Mouse (Mus musculus) right cerebral cortex, postnatal 10 days (tissue): ENCODE data around the gene Try5.
"Not testable (repeated sequence)": the region's sequence is repeated elsewhere in the genome, so short reads cannot be mapped to it uniquely, and the experiment has no call there.

Experiments used
- DNase-seq, 2 experiments: peaks; one replicate each; pipeline ENCODE4 v3.0.0; 2021; ENCODE audit warnings: low spot score in 2 of 2

Gene Try5

DNA sequence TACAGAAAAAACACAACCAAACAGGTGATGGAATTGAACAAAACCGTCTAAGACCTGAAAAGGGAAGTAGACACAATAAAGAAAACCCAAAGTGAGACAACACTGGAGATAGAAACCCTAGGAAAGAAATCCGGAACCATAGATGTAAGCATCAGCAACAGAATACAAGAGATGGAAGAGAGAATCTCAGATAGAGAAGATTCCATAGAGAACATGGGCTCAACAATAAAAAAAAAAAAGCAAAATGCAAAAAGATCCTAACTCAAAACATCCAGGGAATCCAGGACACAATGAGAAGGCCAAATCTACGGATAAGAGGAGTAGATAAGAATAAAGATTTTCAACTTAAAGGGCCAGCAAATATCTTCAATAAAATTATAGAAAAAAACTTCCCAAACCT, at the start of gene Try5:
Gene Try5, minus strand, starts transcription at position 101 of the 400 bp plus-strand sequence.
- DNase-seq: not testable (repeated sequence)

DNA sequence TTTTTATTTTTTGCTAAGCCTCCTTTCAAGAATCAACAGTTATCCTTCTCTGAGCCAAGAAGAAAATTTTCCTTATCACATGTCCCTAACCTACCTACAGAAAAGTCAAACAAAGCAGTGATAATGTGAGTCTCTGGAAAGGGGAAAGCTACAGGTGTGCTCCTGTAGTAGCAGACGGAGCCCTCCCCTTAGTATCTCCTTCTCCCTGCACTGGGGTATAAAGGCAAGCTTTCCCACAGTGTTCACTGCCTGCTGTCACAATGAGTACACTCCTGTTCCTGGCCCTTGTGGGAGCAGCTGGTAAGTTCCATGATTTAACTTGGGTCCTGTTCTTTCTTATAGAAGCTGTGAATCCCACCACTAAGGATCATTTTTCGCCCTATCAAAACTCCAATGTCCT, 37.3 kb upstream of the Try5 start, which contains the start of gene Try10:
Gene Try10, plus strand, starts transcription at position 174 of the 400 bp plus-strand sequence.
- DNase-seq: no peak

DNA sequence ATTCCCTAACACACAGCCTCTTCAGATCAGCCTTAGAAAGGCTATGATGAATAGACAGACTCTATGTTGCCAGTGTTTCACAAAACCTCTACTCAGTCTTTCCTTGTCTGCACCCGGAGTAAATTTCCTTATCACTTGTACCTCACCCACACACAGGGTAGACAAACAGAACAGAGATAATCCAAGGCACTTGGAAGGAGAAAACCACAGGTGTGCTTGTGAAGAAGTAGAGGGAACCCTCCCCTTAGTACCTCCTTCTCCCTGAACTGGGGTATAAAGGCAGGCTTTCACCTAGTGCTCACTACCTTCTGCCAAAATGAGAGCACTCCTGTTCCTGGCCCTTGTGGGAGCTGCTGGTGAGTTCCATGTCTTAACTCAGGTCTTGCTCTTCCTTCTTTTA, 14.7 kb downstream of the Try5 start, which contains the start of gene Try4:
Gene Try4, plus strand, starts transcription at position 301 of the 400 bp plus-strand sequence.
- DNase-seq: no peak

- DNase-seq: no peak
Observed at GRCm38 (mm10) chr6:41298255-41298654, 18.4 kb downstream of the Try5 start.

DNA sequence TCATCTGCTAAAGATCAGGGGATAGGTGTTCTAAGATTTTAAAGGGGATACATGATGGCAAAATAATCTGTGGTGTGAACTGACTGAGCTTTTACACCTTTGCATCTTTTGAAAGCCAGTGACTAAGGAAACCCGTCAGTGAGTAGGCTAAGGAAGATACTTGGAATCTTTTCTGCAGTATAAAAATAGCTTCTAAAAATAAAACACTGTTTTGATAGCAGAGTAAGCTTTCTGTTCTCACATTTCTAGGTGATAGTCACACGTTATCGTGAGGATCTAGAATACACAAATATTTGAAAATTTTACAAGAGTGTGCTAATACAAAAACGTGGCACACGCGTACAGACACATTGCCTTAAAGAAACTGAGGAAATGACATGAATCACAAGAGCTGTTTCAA, 50.5 kb downstream of the Try5 start:
- no peak for DNase-seq

GRCm38 (mm10) chr6:41262796-41263195, 53.8 kb downstream of the Try5 start:
- DNase-seq: no peak
